Mouse (Mus musculus): ENCODE measurements around the gene Noc4l.

GRCm38 (mm10) chr5:110635951-110636707 lies 17.1 kb downstream of the Noc4l start:
- no peak for TF ChIP-seq CTCF (IDR thresholded peaks at IDR 0.05; ENCODE audit: borderline replicate concordance, control insufficient read depth, extremely low read depth, insufficient read depth, low read length, poor library complexity)
- no peak for TF ChIP-seq POLR2A (IDR thresholded peaks at IDR 0.05; ENCODE audit: control insufficient read depth, extremely low read depth, insufficient read depth, low read length, poor library complexity)

Data from thymus, adult 2 months (tissue).